Mouse (Mus musculus) forebrain, embryonic 11.5 days (tissue): Measurements from ENCODE around the gene Cbwd1. TPM values are rescaled to one million over a fixed set of nuclear protein-coding genes. Genes with fewer than 3 reads are reported as not detected.

Experiments used
- ATAC-seq: fragments of 200-750 bp; cut with Nextera tagmentation; replicated peaks from 2 replicates; pipeline ENCODE4 v1.8.0; 2017; ENCODE audit warnings: moderate TSS enrichment; ENCODE audit not compliant: low FRiP score
- DNase-seq: peaks from one replicate; pipeline ENCODE4 v3.0.0-alpha.2; 2017; ENCODE audit warnings: low spot score
- H3K27ac ChIP-seq: fragments of 300-500 bp; sonication (generic); 2 replicates; pipeline ENCODE4 v1.5.1; 2014; ENCODE audit warnings: low read depth, low read length
- H3K27me3 ChIP-seq: fragments of 300-500 bp; sonication (generic); 2 replicates; pipeline ENCODE4 v1.6.1; 2014; ENCODE audit warnings: mild to moderate bottlenecking, low read length, mixed read lengths; ENCODE audit not compliant: control insufficient read depth, insufficient read depth
- H3K36me3 ChIP-seq: fragments of 300-500 bp; sonication (generic); 2 replicates; pipeline ENCODE4 v1.6.1; 2014; ENCODE audit warnings: mild to moderate bottlenecking, low read length, moderate library complexity, mixed read lengths; ENCODE audit not compliant: control insufficient read depth, insufficient read depth
- H3K4me1 ChIP-seq: fragments of 300-500 bp; sonication (generic); replicated peaks from 2 replicates; pipeline ENCODE4 v1.6.1; 2014; ENCODE audit warnings: low read length, mixed read lengths; ENCODE audit not compliant: control insufficient read depth, insufficient read depth
- H3K4me2 ChIP-seq: fragments of 300-500 bp; sonication (generic); 2 replicates; pipeline ENCODE4 v1.6.1; 2014; ENCODE audit warnings: low read depth, mild to moderate bottlenecking, low read length, moderate library complexity, mixed read lengths; ENCODE audit not compliant: severe bottlenecking
- H3K4me3 ChIP-seq: fragments of 300-500 bp; sonication (generic); 2 replicates; pipeline ENCODE4 v1.5.1; 2014; ENCODE audit warnings: low read depth, low read length
- H3K9ac ChIP-seq: fragments of 300-500 bp; sonication (generic); 2 replicates; pipeline ENCODE4 v1.6.1; 2014; ENCODE audit warnings: low read length
- H3K9me3 ChIP-seq: fragments of 300-500 bp; sonication (generic); 2 replicates; pipeline ENCODE4 v1.6.1; 2016; ENCODE audit warnings: low read length, mixed read lengths; ENCODE audit not compliant: control insufficient read depth
- WGBS: fragments of 180-500 bp; shearing (Covaris S2); extraction: QIAGEN DNeasy Blood & Tissue Kit; methylation state at CpG from one replicate; pipeline ENCODE4 v1.1.7; 2014; 5-methylcytosine and 5-hydroxymethylcytosine counted together
- polyA plus RNA-seq: library from polyadenylated mRNA; unstranded; fragments of >200 nt; fragmentation: Nextera tagmentation; extraction: Ambion mirVana; gene quantifications from 2 replicates; pipeline ENCODE4 v1.2.1, GENCODE M21; 2014

The Cbwd1 gene
- 21.6 and 22.2 TPM in 2 replicates for polyA plus RNA-seq

GRCm38 (mm10) chr19:24961172-24961962 lies at the start of gene Cbwd1:
Cbwd1 (minus strand) TSS chr19:24961610.
- ATAC-seq: peak; percentile 100
- H3K27me3 ChIP-seq: no peaks in the 10 kb centered on the region
- H3K4me1 ChIP-seq: peaks cover 5% of the 10 kb centered on the region
- peak within 1 kb of the TSS; percentile 72 for H3K4me3 ChIP-seq
- H3K27ac ChIP-seq: no peak within 1 kb of the TSS
- WGBS: under 1% methylated on average over 36 of the region's 36 CpGs
- DNase-seq: peak; percentile 99
- no peaks in the 10 kb centered on the region for H3K9me3 ChIP-seq
- peak within 1 kb of the TSS; percentile 46 for H3K4me2 ChIP-seq
- peaks cover under 1% of the 10 kb centered on the region; the same call in 1 of the 2 replicates for H3K36me3 ChIP-seq
- peak within 1 kb of the TSS; percentile 70 for H3K9ac ChIP-seq

- H3K36me3 ChIP-seq: no peaks in the 10 kb centered on the region
- H3K4me3 ChIP-seq: no peak overlapping the region
- H3K27ac ChIP-seq: no peak overlapping the region
- no peaks in the 10 kb centered on the region for H3K27me3 ChIP-seq
- no peaks in the 10 kb centered on the region for H3K9me3 ChIP-seq
- DNase-seq (no peak), ATAC-seq (no peak)
- WGBS: 95% methylated on average over 2 of the region's 2 CpGs
- 0 out of 2 replicates have a peak, but pooled peaks cover 2% of the 10 kb centered on the region for H3K4me1 ChIP-seq
- H3K9ac ChIP-seq: no peak overlapping the region
- H3K4me2 ChIP-seq: no peak overlapping the region
These were observed 47.1 kb upstream of the Cbwd1 start for GRCm38 (mm10) chr19:25008509-25008908.

GRCm38 (mm10) chr19:25006686-25007085 lies 45.3 kb upstream of the Cbwd1 start:
- no peaks in the 10 kb centered on the region for H3K9me3 ChIP-seq

GRCm38 (mm10) chr19:25003810-25004209 lies 42.4 kb upstream of the Cbwd1 start:
- Histone ChIP-seq H3K4me2 (no peak overlapping the region), H3K27me3 (peaks cover 35% of the 10 kb centered on the region), H3K36me3 (no peaks in the 10 kb centered on the region), H3K4me1 (0 out of 2 replicates have a peak, but pooled peaks cover 2% of the 10 kb centered on the region), H3K4me3 (no peak overlapping the region), H3K9ac (no peak overlapping the region), H3K9me3 (no peaks in the 10 kb centered on the region), H3K27ac (no peak overlapping the region)
- 66% methylated on average over 4 of the region's 4 CpGs for WGBS
- DNase-seq (no peak), ATAC-seq (no peak)

More at GRCm38 (mm10) chr19:25006686-25007085, 45.3 kb upstream of the Cbwd1 start:
- WGBS: 67% methylated on average over 1 of the region's 1 CpGs
- Histone ChIP-seq H3K9ac (no peak overlapping the region), H3K27me3 (peaks cover 7% of the 10 kb centered on the region), H3K4me3 (no peak overlapping the region), H3K27ac (no peak overlapping the region), H3K36me3 (no peaks in the 10 kb centered on the region), H3K4me1 (0 out of 2 replicates have a peak, but pooled peaks cover 2% of the 10 kb centered on the region), H3K4me2 (no peak overlapping the region)
- ATAC-seq: no peak
- DNase-seq: no peak

GRCm38 (mm10) chr19:25002828-25003227 lies 41.4 kb upstream of the Cbwd1 start:
- Histone ChIP-seq H3K27me3 (peaks cover 41% of the 10 kb centered on the region), H3K36me3 (no peaks in the 10 kb centered on the region), H3K4me3 (no peak overlapping the region), H3K4me2 (no peak overlapping the region), H3K27ac (no peak overlapping the region), H3K4me1 (0 out of 2 replicates have a peak, but pooled peaks cover 2% of the 10 kb centered on the region), H3K9me3 (no peaks in the 10 kb centered on the region), H3K9ac (no peak overlapping the region)
- ATAC-seq (no peak), DNase-seq (no peak)
- WGBS: 82% methylated on average over 3 of the region's 3 CpGs

- 88% methylated on average over 6 of the region's 6 CpGs for WGBS
These were observed 40.6 kb upstream of the Cbwd1 start for GRCm38 (mm10) chr19:25002032-25002431.

GRCm38 (mm10) chr19:25000153-25000552 lies 38.7 kb upstream of the Cbwd1 start:
- H3K4me2 ChIP-seq: no peak overlapping the region
- no peaks in the 10 kb centered on the region for H3K36me3 ChIP-seq
- 0 out of 2 replicates have a peak, but pooled peaks cover 2% of the 10 kb centered on the region for H3K4me1 ChIP-seq
- H3K9me3 ChIP-seq: no peaks in the 10 kb centered on the region
- H3K27me3 ChIP-seq: peaks cover 44% of the 10 kb centered on the region
- peak overlapping the region; percentile 68; the same call in 1 of the 2 replicates for H3K4me3 ChIP-seq
- H3K27ac ChIP-seq: no peak overlapping the region
- DNase-seq: no peak
- H3K9ac ChIP-seq: no peak overlapping the region
- 40% methylated on average over 9 of the region's 9 CpGs for WGBS
- ATAC-seq: no peak

More at GRCm38 (mm10) chr19:25002032-25002431, 40.6 kb upstream of the Cbwd1 start:
- no peaks in the 10 kb centered on the region for H3K9me3 ChIP-seq
- DNase-seq (no peak), ATAC-seq (no peak)
- no peaks in the 10 kb centered on the region for H3K36me3 ChIP-seq
- H3K4me1 ChIP-seq: 0 out of 2 replicates have a peak, but pooled peaks cover 2% of the 10 kb centered on the region
- no peak overlapping the region for H3K4me3 ChIP-seq
- no peak overlapping the region for H3K27ac ChIP-seq
- no peak overlapping the region for H3K9ac ChIP-seq
- H3K27me3 ChIP-seq: peaks cover 44% of the 10 kb centered on the region
- no peak overlapping the region for H3K4me2 ChIP-seq

GRCm38 (mm10) chr19:24999201-24999886 lies 37.9 kb upstream of the Cbwd1 start, which contains the start of gene Dock8:
Dock8 (plus strand) TSS chr19:24999534.
- H3K4me2 ChIP-seq: peak within 1 kb of the TSS; percentile 94
- no peaks in the 10 kb centered on the region for H3K9me3 ChIP-seq
- peak within 1 kb of the TSS; percentile 68 for H3K4me3 ChIP-seq
- peak within 1 kb of the TSS; percentile 41 for H3K9ac ChIP-seq
- WGBS: under 1% methylated on average over 99 of the region's 109 CpGs
- DNase-seq: peak; percentile 72
- H3K36me3 ChIP-seq: no peaks in the 10 kb centered on the region
- peak; percentile 42; the same call in 1 of the 2 replicates for ATAC-seq
- no peak within 1 kb of the TSS for H3K27ac ChIP-seq
- H3K27me3 ChIP-seq: peaks cover 44% of the 10 kb centered on the region
- H3K4me1 ChIP-seq: 0 out of 2 replicates have a peak, but pooled peaks cover 2% of the 10 kb centered on the region
